Mouse (Mus musculus) lung, postnatal 14 days (tissue): ENCODE data around the gene Pink1.

ENCODE experiments used
- DNase-seq: peaks from one replicate; pipeline ENCODE4 v3.0.0; 2021

Gene Pink1

DNA sequence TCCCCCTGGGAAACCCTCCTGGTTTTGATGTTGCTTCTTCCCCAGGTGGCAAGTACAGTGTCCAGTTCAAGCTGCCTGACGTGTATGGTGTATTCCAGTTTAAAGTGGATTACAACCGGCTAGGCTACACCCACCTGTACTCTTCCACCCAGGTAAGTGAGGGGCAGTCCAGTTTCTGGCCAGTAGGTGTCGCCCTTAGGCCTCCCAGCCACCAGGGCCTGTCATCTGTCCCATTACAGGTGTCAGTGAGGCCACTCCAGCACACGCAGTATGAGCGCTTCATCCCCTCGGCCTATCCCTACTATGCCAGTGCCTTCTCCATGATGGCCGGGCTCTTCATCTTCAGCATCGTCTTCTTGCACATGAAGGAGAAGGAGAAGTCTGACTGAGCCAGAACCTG lies 14.5 kb downstream of the Pink1 start:
- peak; percentile 64 for DNase-seq

DNA sequence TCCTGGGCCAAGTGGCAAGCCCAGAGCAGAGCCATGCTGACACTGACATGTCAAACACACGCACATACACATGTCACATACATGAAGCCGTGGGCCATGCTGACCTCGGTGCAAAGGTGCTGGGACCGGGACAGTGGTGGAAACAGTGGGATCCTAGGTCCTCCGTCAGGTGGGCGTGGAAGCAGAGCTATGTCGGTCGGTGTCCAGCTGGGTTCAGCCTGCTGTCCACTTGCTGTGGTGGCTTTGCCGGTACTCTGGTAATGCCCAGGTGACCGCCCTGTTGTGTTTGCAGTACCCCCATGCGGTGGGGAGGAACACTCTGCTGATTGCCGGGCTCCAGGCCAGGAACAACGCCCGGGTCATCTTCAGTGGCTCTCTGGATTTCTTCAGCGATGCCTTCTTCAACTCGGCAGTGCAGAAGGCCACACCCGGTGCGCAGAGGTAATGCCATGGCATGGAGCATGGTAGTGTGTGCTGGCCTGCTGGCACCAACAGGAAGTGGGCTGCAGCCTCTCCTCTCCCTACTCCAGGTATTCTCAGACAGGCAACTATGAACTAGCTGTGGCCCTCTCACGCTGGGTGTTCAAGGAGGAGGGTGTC lies 15.7 kb downstream of the Pink1 start:
- no peak for DNase-seq

DNA sequence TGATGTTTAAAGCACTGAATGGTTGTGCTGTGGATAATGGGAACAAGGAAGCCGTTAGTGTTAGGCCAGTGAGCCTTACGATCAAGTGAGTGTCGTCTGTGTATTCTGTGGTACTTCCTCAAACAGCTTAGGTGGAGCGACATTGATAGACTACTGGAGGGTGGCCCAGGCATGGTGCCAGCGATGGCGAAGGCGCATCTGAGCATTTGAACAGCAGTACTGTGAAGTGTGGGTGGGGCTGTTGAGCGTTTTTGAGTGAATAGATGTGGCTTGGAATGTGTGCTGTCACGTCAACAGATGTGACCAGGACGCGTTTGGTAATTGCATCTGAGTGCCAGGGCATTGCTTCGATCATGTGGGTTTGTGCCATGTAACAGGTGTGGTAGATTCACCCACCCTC lies 18.4 kb downstream of the Pink1 start:
- no peak for DNase-seq

DNA sequence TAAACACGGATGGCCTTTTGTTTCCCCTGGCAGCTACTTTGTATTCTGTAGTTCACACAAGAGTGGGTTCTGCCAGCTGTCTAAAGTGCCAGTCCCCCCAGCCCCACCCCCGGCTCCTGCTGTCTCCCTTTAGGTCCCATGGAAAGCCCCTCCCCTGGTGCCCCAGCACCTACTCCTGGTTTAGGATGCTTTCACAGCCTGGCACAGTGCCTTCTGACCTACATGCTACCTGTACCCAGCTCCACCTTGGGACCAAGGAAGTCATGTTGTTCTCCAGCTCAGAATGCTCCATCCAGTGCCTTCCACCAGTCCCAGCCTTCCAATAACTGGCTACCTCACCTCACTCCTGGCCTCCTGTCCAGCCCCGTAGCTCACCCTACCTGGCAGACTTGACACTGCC lies 19.1 kb downstream of the Pink1 start:
- DNase-seq: no peak

DNA sequence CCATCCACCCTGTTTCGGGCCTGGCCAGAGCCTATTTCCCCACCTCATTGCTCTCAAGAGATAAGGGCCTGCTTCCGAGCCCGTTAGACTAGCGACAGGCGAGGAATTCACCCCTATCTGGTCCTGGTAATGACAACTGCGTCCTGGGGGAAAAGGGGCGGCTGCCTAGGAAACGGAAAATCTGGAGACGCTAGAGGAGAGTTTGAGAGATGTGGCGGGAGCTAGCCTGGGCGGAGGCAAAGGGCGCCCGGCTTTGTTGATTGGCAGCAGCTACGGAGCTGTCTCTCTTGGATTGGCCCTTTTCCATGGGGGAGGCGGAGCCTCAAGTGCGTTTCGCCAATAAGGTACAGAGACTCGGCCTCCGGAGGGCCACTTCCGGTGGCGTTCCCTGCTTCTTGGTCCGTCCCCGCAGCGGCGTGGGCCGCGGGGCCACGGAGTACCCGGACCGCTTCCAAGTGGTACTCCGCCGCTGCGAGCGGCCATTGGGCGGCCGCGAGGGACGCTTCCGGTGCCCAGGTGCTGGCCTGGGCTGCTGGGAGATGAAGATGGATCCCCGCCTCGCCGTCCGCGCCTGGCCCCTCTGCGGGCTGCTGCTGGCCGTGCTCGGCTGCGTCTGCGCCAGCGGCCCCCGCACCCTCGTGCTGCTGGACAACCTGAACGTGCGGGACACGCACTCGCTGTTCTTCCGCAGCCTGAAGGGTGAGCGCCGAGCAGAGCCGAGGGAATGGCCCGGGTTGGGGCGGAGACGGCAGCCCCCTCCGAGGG lies 21.6 kb downstream of the Pink1 start, which contains the start of gene Ddost:
TSS of gene Ddost (plus strand) at position 391 of the 765 bp plus-strand sequence.
- peak; percentile 98 for DNase-seq

DNA sequence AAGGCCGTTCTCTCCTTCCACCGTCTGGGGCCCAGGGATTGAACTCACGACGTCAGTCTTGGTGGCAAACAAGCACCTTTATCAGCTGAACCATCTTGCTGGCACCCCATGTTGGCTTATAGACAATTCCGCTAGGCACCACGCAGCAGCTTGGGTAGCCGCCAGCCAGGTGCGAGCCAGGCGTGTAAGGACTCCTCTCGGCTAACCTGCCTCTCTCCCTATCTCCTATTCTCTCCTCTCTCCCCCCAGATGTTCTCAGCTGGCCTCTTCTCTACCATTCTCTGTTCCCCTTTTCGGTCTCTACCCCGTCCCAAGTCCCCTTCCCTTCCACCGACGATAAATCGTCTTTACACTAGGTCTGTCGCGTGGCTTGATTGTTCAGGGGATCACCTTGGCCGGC lies 22.4 kb downstream of the Pink1 start:
- DNase-seq: no peak

DNA sequence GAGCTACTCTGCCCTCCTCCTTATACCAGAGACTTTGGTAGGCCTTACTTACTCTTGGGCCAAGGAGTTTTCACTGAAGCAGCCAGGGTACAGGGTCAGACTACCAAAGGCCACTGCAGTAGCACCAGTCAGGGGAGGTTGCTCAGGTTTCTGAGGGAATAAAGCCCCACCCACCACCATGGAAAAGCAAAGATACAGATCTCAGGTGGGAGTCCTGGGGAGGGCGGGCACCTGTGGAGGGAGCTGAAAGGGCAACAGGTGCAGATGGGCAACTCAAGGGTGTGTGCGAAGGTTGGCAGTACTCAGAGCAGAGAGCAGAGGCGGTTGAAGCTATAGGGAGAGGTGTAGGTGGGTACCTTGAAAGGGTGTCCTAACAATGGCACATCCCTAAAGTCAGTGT lies 23.1 kb downstream of the Pink1 start:
- DNase-seq: no peak

DNA sequence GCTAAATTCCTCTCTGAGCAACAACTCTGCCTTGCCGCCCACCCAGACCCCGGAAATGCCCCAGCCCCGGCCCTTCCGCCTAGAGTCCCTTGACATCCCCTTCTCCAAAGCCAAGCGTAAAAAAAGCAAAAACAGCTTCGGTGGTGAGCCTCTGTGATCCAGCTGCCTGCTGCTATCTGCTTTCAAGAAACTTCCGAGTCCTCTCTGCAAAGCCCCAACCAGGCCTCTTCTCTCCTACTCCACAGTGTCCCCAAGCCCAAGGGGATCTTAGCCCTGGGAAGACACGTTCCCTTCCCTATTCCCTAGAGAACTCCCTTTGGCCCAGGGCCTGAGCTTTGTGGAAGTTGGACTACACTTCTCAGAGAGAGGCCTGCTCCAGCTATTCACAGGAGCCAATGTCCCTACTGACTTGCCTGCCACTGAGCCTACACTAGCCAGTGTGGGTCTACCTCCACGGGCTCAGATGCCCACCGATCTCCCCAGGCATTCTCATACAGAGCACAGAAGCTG lies 24.8 kb downstream of the Pink1 start:
- no peak for DNase-seq

DNA sequence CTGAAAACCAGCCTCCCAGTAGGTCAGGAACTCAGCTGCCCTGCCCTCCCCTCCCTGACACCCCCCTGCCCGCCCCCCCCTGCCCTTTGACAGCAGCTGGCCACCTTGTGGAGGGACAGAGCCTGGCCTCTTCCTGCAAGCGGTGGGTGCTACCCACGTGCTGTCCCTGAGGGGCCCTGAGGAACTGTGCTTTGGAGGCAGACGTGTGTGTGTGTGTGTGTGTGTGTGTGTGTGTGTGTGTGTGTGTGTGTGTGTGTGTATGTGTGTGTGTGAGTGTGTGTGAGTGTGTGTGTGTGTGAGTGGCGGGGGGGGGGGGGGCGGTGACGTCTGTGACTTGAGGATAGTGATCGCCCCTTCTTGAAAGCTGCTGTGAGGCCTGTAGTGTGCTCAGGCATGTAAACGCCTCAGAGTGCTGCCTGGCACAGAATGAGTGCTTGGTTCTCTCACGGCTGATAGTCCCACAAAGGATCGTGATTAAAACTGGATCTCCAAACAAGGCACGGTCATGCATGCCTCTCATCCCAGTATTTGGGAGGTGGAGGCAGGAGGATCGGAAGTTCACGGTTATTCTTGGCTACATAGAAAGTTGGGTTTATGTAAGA lies 32.1 kb downstream of the Pink1 start:
- no peak for DNase-seq

DNA sequence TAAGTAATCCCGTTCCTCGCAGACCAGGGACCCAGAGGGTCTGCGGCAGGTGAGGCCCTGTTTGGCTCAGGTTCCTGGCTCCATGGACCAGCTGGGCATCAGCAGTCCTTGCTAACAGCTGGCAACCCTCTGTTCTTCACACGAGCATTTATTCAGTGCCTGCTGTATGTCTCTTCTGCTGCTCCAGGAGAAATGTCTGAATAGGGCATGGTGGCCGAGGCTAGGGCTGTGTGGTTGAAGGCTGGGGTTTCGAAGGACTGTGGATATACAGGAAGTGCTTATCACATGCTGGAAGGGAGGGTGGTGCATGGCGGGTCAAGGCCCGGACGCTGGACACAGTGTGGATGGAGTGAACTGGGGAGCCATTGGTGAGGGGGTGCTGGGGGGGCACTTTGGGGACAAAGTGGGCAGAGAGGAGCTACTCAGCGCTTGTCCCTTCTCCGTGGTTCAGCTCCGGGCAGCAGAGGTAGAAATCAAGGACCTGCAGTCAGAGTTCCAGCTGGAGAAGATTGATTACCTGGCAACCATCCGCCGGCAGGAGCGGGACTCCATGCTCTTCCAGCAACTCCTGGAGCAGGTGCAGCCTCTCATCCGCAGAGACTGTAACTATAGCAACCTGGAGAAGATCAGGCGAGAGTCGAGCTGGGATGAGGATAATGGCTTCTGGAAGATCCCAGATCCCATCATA lies 32.7 kb downstream of the Pink1 start:
- no peak for DNase-seq

DNA sequence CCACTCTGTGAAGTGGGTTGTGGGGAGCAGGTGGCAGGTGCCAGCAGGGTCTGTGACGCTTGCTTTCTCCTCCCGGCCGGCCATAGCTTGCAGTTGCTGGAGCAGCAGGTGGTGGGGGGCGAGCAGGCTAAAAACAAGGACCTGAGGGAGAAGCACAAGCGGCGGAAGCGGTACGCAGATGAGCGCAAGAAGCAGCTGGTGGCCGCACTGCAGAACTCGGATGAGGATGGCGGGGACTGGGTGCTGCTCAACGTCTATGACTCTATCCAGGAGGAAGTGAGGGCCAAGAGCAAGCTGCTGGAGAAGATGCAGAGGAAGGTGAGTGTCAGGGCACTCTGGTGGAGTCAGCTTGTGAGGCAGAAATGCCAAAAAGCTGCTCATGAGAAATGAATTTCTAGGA lies 34.1 kb downstream of the Pink1 start:
- no peak for DNase-seq

DNA sequence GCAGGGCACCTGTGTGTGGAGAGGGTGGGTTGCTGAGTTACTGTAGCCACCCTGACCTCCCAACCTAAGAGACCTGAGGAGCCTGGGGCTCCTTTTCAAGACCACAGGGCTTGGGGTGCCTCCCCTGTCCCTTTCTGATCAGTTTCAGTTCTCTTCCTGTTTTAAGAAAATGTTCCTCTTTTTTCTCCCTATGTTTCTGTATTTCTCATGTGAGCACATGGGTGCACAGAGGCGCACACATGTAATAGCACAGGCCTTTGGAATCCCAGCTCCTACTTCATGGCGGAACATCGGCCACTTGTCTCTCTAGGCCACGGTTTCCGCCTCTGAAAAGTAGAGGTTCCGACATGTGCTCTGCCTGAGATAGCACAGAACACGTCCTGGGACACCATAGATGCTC lies 37.4 kb downstream of the Pink1 start:
- no peak for DNase-seq

DNA sequence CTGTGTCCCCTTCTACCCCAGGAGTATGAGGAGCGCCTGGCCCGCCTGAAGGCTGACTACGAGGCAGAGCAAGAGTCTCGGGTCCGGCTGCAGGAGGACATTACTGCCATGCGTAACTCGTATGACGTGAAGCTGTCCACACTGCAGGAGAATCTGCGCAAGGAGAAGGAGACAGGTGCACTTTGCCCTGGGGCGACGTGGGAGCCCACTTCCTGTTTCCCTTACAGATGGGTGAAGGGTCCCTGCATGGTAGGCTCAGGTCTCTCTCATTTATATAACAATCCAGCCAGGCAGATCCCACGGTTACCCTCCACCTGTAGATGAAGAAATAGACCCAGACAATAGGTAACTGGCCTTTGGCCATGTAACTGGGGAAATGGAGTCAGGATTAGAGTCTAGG lies 39.7 kb downstream of the Pink1 start:
- DNase-seq: no peak

DNA sequence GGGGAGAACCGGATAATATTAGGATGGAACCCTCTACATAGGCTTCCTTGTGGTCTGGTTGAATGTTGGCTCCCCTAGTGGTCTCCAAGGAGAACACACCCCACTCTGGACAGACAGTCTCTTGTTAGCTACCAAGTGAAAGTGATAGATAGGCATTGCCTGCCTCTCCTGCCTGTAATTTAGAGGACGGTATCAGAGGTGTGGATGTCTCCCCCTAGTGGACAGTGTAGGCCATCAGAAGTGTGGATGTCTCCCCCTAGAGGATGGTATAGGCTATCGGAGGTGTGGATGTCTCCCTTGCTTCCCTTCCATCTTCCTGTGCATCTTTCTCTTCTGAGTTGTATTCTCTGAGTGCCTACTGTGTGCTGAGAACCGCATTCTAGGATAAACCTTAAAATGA lies 43.3 kb downstream of the Pink1 start:
- DNase-seq: peak; percentile 65

DNA sequence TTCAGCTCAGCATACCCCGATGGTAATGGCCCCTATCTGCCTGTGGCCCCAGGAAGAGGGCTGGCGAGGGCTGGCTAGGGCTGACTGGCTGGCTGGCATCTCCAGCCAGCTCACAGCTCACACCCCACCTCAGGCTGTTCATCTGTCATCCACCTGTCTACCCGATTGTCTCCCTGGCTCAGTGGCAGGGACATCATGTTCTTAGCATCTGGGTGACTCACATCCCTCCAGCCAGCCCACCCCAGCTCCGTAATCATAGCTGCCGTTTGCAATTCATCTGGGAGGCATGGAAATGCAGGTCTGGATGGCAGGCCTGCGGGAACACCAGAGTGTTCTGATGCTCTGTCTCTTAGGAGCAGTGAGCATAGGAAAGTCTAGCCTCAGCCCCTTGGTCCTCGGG lies 47.8 kb downstream of the Pink1 start:
- no peak for DNase-seq

DNA sequence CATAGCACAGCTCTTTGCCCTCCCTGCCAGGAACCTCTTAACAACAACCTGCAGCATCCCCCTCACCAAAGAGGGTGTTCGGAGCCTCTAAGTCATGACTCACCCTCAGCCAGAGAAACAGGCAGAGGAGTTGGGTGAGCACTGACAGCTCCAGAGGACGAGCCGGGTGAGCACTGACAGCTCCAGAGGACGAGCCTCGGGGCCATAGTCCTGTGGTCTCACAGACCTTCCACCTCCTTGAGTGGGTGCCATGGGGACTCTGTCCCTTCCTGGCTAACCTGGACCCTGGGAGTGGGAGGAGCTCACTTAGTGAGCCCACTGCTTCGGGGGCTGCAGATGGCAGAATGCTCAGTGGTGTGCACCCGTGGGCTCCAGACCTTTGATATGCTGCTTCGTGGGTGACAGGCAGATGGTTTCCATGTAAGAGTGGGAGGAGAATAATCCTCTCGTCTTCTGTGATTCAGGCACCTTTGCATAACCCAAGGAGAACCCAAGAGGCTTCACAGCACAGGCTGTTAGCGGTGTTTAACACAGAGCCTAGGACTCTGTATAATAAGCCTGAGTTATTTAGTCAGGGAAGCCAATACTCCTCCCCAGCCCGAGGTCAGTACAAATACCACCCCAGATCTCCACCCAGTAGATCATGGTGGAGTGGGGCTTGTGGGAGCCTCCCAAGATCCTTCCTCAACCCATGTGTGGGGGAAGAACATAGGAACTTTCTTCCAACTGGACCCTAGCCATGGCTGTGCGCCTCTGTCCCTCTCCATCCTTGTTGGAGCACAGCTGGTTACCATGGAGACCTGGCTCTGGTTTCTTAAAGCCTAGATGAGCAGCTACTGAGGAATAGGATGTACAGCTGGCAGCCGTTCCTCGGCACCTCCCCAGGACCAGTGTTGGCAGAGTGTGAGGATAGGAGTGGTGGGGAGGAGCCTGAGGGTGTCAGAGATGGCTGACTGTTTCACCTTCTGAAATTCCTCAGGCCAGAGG lies 53.8 kb downstream of the Pink1 start:
- peak; percentile 58 for DNase-seq

DNA sequence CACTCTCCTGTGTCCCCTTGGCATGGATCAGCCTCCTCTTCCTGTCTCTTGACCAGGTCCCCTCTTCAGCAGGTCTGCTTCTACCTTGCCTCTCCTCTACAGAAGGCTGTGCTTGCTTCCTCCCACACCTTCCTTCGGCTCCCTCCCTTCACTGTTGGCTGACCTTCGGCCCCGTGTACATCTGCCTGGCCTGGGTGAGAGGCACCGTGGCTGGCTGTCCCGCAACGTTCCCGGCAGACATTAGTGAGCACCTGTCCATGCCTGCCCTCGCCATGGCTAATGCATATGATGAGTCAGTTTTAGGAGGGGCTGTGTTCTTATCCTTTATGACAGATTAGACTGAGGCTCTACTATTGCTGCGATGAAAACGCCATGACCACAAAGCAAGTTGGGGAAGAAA lies 58.2 kb downstream of the Pink1 start:
- DNase-seq: no peak
